Mouse (Mus musculus) cerebellum, adult 18-20 months (tissue): ENCODE results near the gene Mical3.

Experiments used
- DNase-seq, 2 experiments: peaks; one replicate each; pipeline ENCODE4 v3.0.0; 2021

Mical3 gene

GRCm38 (mm10) chr6:121145010-121145604, 14.3 kb upstream of the Mical3 start:
- peak in 1 of 2 experiments; percentile 30 for DNase-seq

GRCm38 (mm10) chr6:121144066-121144465, 13.3 kb upstream of the Mical3 start:
- DNase-seq: no peak

- peak in 1 of 2 experiments; percentile 22 for DNase-seq
These were observed 12.6 kb upstream of the Mical3 start for GRCm38 (mm10) chr6:121143439-121143838.

GRCm38 (mm10) chr6:121142298-121142697, 11.5 kb upstream of the Mical3 start:
- DNase-seq: peak in 1 of 2 experiments; percentile 28

- DNase-seq: no peak
These were observed 8.5 kb upstream of the Mical3 start for GRCm38 (mm10) chr6:121139271-121139670.

- DNase-seq: no peak
These were observed 7.7 kb upstream of the Mical3 start for GRCm38 (mm10) chr6:121138338-121139040.

GRCm38 (mm10) chr6:121137222-121137621, 6.4 kb upstream of the Mical3 start:
- no peak for DNase-seq

GRCm38 (mm10) chr6:121134884-121135283, 4.1 kb upstream of the Mical3 start:
- no peak for DNase-seq

GRCm38 (mm10) chr6:121134249-121134648, 3.5 kb upstream of the Mical3 start:
- no peak for DNase-seq

- DNase-seq: peak; percentile 92 to 93
These were observed 627 bp downstream of the Mical3 start for GRCm38 (mm10) chr6:121130039-121130705.

GRCm38 (mm10) chr6:121129506-121129905, 1.3 kb downstream of the Mical3 start:
- DNase-seq: peak; percentile 51 to 62

- no peak for DNase-seq
These were observed 2.1 kb downstream of the Mical3 start for GRCm38 (mm10) chr6:121128736-121129135.

GRCm38 (mm10) chr6:121127726-121128125, 3.1 kb downstream of the Mical3 start:
- no peak for DNase-seq

GRCm38 (mm10) chr6:121126202-121126601, 4.6 kb downstream of the Mical3 start:
- no peak for DNase-seq

- peak; percentile 78 to 80 for DNase-seq
These were observed 8.0 kb downstream of the Mical3 start for GRCm38 (mm10) chr6:121122739-121123241.

GRCm38 (mm10) chr6:121120776-121121175, 10.0 kb downstream of the Mical3 start:
- no peak for DNase-seq

- no peak for DNase-seq
These were observed 12.6 kb downstream of the Mical3 start for GRCm38 (mm10) chr6:121117971-121118755.

GRCm38 (mm10) chr6:121117142-121117541, 13.7 kb downstream of the Mical3 start:
- no peak for DNase-seq

- DNase-seq: no peak
These were observed 14.4 kb downstream of the Mical3 start for GRCm38 (mm10) chr6:121116434-121116833.

- DNase-seq: no peak
These were observed 19.2 kb downstream of the Mical3 start for GRCm38 (mm10) chr6:121111448-121112055.

GRCm38 (mm10) chr6:121109998-121110603, 20.7 kb downstream of the Mical3 start:
- peak; percentile 91 to 96 for DNase-seq
